Mouse (Mus musculus) brain, embryonic 14.5 days (tissue): ENCODE measurements at regions not wholly inside any gene's neighbourhood (a gene's known extent, or its start where the extent isn't known, plus 50 kb on each side); places are given as distances from the start of the nearest gene placed in this dataset.

Experiments
- CTCF ChIP-seq: fragments of 200-500 bp; IDR thresholded peaks from 2 replicates; pipeline ENCODE4 v1.5.1; 2012; ENCODE audit warnings: inconsistent platforms, mild to moderate bottlenecking, moderate library complexity, borderline replicate concordance; ENCODE audit not compliant: insufficient read depth, insufficient read length; ENCODE audit errors: extremely low read depth
- POLR2A ChIP-seq: fragments of 200-500 bp; IDR thresholded peaks from 2 replicates; pipeline ENCODE4 v1.6.1; 2012; ENCODE audit warnings: mild to moderate bottlenecking, inconsistent platforms, borderline replicate concordance; ENCODE audit not compliant: poor library complexity, insufficient read depth, insufficient read length, severe bottlenecking; ENCODE audit errors: extremely low read depth

GRCm38 (mm10) chr4:87662876-87663275 lies 370.3 kb downstream of the Mllt3 start:
- no peak for TF ChIP-seq CTCF
- TF ChIP-seq POLR2A: no peak
